Mouse (Mus musculus) cortical plate, adult 2 months (tissue): ENCODE measurements around the gene Brd3os. TPM values are rescaled to one million over a fixed set of nuclear protein-coding genes. Genes with fewer than 3 reads are reported as not detected.
A peak's percentile ranks its signal among the peaks of the same experiment; 100 is the strongest.

Experiments
- H3K27ac ChIP-seq: fragments of 200-500 bp; 2 replicates; pipeline ENCODE4 v1.5.1; 2012; ENCODE audit warnings: low read length, control low read depth, inconsistent platforms; ENCODE audit not compliant: insufficient read depth
- H3K4me1 ChIP-seq: fragments of 200-500 bp; 2 replicates; pipeline ENCODE4 v1.6.1; 2011; ENCODE audit warnings: low read length; ENCODE audit not compliant: control insufficient read depth, insufficient read depth
- H3K4me3 ChIP-seq: fragments of 200-500 bp; 2 replicates; pipeline ENCODE4 v1.5.1; 2011; ENCODE audit warnings: mild to moderate bottlenecking, low read length, control low read depth; ENCODE audit not compliant: insufficient read depth
- CTCF ChIP-seq: fragments of 200-500 bp; IDR thresholded peaks from 2 replicates; pipeline ENCODE4 v1.5.1; 2011; ENCODE audit warnings: mild to moderate bottlenecking, control low read depth, low read length; ENCODE audit not compliant: insufficient read depth; ENCODE audit errors: extremely low read depth
- POLR2A ChIP-seq: fragments of 200-500 bp; IDR thresholded peaks from 2 replicates; pipeline ENCODE4 v1.6.1; 2011; ENCODE audit warnings: mild to moderate bottlenecking, low read length, control low read depth; ENCODE audit not compliant: insufficient read depth; ENCODE audit errors: extremely low read depth
- polyA plus RNA-seq: library from polyadenylated mRNA; depleted of rRNA; stranded (reverse); fragments of >200 nt; gene quantifications from 2 replicates; pipeline ENCODE4 v1.2.3, GENCODE M21; 2012

The Brd3os gene
- polyA plus RNA-seq, 1 experiment: 48.0 TPM

DNA sequence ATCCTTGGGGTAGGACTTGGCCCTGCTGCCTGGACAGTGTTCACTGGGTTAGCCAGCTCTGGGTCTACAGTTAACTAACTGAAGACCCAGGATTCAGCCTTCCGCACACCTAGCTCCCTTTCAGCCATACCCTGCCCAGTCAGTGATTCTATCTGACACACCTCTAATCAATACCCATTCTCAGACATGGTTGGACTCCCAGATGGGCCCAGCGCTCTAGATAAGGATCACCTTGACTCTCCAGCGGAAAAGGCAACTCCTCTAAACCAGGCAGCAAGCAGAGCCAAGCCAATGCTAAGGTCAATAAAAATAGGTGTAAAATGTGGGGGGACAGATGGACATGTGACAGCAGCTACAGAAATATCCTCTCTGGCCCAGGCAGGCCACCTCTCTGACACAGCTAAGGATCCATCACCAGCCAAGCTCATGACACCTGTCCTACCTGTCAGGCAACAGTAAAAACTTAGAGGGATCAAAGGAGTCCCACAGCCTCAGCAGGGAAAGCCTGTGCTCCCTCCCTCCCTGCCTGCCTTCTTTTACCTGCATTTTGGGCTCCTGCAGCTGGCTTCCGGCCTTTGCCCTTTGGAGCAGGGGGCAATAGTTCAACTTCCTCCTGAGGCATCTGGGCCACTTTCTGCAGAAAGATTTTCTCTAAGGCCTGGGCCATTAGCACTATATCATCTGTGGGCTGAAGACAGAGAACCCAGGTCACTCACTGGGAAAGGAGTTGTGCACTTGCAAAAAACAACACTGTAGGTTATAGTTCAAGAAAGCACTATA lies 19.9 kb downstream of the Brd3os start:
- TF ChIP-seq CTCF (no peak), POLR2A (no peak)

DNA sequence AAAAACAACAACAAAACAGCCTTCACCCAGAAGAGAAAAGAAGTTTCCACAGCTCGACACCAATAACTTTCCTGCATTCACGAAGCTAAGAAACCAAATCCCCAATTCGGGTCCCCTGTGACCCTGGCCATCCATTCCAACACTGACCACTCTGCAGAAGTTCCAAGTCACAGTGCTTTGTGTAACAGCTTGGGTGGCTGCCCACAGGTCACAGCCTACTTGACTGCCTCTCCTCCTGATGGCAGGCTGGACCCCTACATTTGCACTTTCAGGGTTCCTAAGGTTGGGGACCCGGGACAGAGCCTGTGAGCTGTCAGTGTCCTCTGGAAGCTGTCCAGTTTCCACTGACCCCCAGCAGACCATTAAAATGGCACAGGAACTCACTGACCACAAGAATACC lies 20.8 kb downstream of the Brd3os start:
- no peak overlapping the region for H3K4me3 ChIP-seq
- no peak overlapping the region for H3K27ac ChIP-seq
- TF ChIP-seq POLR2A: no peak
- no peaks in the 10 kb centered on the region for H3K4me1 ChIP-seq

More for the DNA sequence above, 19.9 kb downstream of the Brd3os start:
- H3K4me3 ChIP-seq: no peak overlapping the region
- no peak overlapping the region for H3K27ac ChIP-seq
- no peaks in the 10 kb centered on the region for H3K4me1 ChIP-seq

DNA sequence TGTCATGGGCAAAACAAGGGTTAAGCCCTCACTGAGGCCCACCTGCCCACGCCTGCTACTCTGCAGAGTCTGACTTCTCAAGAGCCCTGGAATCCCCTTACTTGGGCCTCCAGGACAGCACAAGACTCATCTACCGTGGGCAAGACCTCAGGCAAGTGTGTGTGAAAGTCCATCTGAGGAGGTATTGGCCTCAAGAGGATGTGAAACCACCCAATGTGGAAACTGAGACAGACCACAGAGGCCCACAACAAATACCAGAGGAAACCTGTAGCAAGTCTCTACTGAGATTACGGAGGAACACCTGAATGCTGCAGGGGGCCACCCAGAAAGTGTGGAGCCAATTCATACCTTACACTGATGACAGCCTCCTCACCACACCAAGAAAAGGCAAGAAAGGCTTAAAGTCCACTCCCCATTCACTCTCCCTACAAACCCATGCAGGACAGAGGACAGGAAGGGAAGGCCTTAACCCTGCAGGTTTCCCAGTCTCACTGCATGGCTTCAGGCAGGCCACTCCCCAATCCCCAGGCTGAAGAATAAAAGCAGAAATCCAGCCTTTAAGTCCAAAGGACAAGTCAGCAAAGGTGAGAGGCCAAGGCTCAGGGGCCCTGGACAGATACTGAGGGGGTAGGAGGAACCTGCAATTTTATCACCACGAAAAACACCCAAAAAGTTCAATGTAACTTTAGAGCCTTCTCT lies 27.3 kb downstream of the Brd3os start:
- Histone ChIP-seq H3K4me3 (no peak overlapping the region), H3K4me1 (peaks cover 8% of the 10 kb centered on the region), H3K27ac (no peak overlapping the region)
- TF ChIP-seq POLR2A (no peak), CTCF (no peak)

DNA sequence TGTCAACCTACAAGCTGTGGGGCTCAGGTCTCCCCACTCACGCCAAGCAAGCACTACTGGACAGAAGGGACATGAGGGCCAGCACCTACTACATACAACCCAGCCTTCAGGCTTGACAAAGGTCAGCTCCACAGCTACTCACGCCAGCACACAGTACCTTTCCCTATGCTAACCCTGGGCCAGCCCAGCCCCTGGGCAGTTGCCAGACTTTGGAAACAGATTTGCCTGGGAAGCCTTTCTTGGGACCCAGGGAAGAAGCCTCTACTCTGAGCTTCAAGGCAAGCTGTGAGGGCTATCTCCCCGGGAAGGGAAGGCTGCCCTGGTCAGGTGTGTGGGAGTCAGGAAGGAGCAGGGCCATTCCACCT lies 27.8 kb downstream of the Brd3os start:
- Histone ChIP-seq H3K4me1 (peaks cover 8% of the 10 kb centered on the region), H3K27ac (no peak overlapping the region), H3K4me3 (no peak overlapping the region)
- no peak for TF ChIP-seq POLR2A

DNA sequence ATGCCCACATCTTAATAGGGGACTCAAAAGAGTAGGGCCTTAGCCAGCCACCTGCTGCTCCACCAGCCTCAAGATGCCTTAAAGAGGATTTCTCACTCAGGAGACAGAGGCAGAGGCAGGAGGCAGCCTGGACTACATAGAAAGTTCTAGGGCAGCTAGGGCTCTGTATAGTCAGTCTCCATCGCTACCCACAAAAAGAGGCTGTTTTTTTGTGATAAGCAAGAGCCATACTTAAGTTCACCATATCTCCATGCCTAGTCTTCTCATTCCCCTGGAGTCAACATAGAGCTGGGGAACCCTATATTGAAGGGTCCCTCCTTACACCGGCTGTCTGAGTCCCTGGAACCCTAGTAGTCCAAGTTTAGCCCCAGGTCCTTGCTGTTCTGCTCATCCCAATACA lies 28.4 kb downstream of the Brd3os start:
- no peak for TF ChIP-seq POLR2A
- TF ChIP-seq CTCF: no peak
- H3K27ac ChIP-seq: no peak overlapping the region
- peaks cover 8% of the 10 kb centered on the region for H3K4me1 ChIP-seq
- H3K4me3 ChIP-seq: no peak overlapping the region

DNA sequence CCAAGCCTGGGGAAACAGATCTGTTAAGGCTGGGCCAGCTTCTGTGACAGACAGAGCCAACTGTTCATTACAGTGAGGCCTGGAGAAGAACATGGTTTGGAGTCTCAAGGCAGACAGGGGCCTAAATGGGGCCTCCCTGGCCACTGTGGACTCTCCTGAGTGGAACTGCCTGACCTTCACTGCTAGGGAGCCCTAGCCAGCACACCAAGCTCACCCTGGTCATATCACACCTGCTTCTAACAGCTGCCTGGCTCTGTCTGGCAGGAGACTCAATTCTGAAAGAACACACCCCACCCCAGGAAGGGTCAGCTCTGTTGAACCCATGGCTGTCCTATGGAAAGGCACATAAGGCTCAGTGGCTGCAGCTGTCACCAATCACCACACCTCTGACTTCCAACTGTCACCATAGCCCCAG lies 29.1 kb downstream of the Brd3os start:
- no peak overlapping the region for H3K4me3 ChIP-seq
- peaks cover 8% of the 10 kb centered on the region for H3K4me1 ChIP-seq
- TF ChIP-seq POLR2A (no peak), CTCF (no peak)
- H3K27ac ChIP-seq: no peak overlapping the region

DNA sequence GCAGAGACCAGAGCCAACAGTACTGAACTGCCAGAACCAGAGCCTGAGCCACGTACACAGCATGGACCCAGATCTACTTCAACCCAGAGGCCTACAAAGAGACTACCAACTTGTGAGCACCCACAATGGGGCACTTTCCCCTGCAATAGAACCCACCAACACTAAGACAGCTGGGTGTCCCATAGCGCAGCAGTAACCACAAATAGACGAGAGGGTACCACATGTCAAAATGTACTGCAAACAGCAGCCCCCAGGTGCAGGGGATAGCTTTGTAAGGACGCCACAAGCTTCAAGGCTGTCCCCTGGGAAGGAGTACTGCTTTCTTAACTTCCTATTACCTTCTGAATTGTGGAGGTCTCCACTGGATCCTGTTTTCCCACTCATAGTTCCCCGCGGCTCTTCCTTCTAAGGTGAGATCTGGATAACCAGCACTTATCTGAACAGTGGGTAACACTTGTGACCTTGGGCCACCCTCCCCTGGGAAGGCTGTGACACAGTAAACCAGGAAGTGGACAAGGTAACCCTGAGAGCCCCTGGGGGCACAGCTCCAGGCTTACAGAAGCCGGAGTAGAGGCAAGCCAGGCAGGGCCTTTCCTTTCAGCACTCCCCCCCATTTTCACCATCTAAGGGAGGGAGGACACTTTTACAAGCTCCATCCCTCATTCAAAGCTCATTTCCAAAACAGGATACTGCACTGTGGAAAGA lies 31.1 kb downstream of the Brd3os start:
- H3K4me3 ChIP-seq: no peak overlapping the region
- H3K27ac ChIP-seq: no peak overlapping the region
- TF ChIP-seq CTCF (no peak), POLR2A (no peak)
- peaks cover 8% of the 10 kb centered on the region for H3K4me1 ChIP-seq

DNA sequence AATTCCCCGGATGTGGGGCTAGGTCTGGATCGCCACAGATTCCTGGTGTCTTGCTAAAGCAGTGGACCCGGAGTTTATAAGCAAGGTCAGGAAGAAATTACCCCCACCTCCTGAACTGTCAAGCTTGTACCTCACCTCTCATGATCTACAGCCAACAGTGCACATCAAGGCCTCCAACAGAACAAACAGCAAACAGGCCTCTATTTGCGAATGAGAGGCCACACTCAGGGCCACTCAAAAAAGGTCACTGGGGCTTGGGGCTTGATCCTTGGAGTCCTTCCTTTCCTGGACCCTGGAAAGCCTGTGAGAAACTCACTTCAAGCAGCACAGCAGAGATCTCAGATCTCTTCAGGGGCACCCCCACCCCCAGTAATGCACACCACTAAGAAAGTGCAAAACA lies 31.8 kb downstream of the Brd3os start:
- Histone ChIP-seq H3K4me1 (peaks cover 8% of the 10 kb centered on the region), H3K27ac (no peak overlapping the region), H3K4me3 (peak overlapping the region; percentile 99; the same call in 1 of the 2 replicates)
- TF ChIP-seq CTCF: no peak

DNA sequence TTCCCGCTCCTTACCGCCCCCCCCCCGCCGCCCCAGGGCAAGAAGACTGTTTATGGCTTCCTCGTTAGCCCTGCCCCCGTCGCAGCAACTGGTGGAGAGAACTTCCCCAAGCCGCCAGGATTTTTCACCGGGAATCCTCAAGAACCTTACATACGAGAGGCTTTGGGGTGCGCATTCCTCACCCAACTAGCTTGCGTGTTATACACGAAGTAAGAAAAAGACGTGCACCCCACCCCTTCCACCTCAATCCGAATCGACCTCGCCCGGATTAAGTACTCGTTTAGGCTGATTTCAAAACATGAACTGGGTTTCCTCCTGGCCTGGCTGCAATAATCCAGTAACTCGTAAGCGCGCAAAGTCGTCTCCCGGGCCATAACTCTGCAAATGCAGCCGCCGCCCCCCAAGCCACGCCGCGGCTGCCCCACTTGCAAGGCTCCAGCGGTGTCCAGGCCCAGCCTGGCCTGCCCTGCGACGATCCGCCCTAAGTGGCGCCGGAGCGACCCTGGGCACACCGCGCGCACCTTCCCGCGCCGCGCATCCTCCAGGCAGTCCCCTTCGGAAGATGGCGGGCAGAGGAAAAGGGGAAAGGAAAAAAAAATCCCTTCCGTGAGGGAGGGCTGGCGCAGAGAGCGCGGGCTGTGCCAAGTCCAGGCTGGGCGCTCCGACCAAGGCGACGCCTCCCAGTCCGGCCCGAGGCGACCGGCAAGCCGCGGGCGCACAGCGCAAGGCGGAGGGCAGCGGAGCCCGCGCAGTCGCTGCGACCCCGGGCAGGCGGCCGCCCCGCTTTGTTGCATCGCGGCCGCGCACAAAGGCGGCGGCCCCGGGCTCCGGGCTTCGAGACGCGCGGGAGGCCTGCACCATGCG lies 32.7 kb downstream of the Brd3os start:
- H3K27ac ChIP-seq: peak overlapping the region; percentile 80
- TF ChIP-seq CTCF: no peak
- peaks cover 8% of the 10 kb centered on the region for H3K4me1 ChIP-seq
- H3K4me3 ChIP-seq: peak overlapping the region; percentile 99
